Mouse (Mus musculus): ENCODE measurements around the gene Btbd2. TPM values are rescaled to one million over a fixed set of nuclear protein-coding genes. Genes with fewer than 3 reads are reported as not detected.

The Btbd2 gene
- total and polyA plus RNA-seq, 3 experiments = 43.1 to 81.8 TPM; not detected in 1

- TF ChIP-seq USF1 (IDR thresholded peaks at IDR 0.05; ENCODE audit: low read depth, low read length) (no peak), CHD1 (IDR thresholded peaks at IDR 0.05; ENCODE audit: low read depth, low read length) (no peak), CTCF (IDR thresholded peaks at IDR 0.05 in 2 of 3, conservative IDR thresholded peaks at IDR 0.05 in 1 of 3; ENCODE audit: control insufficient read depth in 1 of 3, insufficient read depth in 1 of 3, low read depth in 2 of 3, low read length in 3 of 3, poor library complexity in 1 of 3, severe bottlenecking in 1 of 3) (no peak), TAL1 (IDR thresholded peaks at IDR 0.05; ENCODE audit: low read length) (no peak), EP300 (IDR thresholded peaks at IDR 0.05; ENCODE audit: low read depth in 1 of 2, low read length in 2 of 2) (no peak; a peak in 1 of 4 replicates), POLR2A (IDR thresholded peaks at IDR 0.05; ENCODE audit: control insufficient read depth in 1 of 2, insufficient read depth in 1 of 2, low read depth in 1 of 2, low read length in 2 of 2, poor library complexity in 1 of 2) (no peak), NELFE (IDR thresholded peaks at IDR 0.05; ENCODE audit: low read depth, low read length) (no peak; the same call in 1 of the 2 replicates), TBP (IDR thresholded peaks at IDR 0.05; ENCODE audit: low read depth, low read length) (0 out of 2 replicates have a peak, but pooled peaks have one; percentile 9), MAX (IDR thresholded peaks at IDR 0.05; ENCODE audit: low read length) (0 out of 2 replicates have a peak, but pooled peaks have one; percentile 25), POLR2AphosphoS2 (IDR thresholded peaks at IDR 0.05; ENCODE audit: low read length) (no peak), POLR2AphosphoS5 (IDR thresholded peaks at IDR 0.05; ENCODE audit: borderline replicate concordance, low read depth, low read length) (no peak), E2F4 (IDR thresholded peaks at IDR 0.05; ENCODE audit: borderline replicate concordance, low read depth, low read length) (no peak), GATA1 (IDR thresholded peaks at IDR 0.05; ENCODE audit: low read depth, low read length) (no peak), JUND (IDR thresholded peaks at IDR 0.05; ENCODE audit: low read depth, low read length) (no peak), GABPA (IDR thresholded peaks at IDR 0.05; ENCODE audit: low read depth, low read length) (no peak), MXI1 (IDR thresholded peaks at IDR 0.05; ENCODE audit: low read depth, low read length) (peak; percentile 22; the same call in 1 of the 2 replicates), RAD21 (IDR thresholded peaks at IDR 0.05; ENCODE audit: low read depth, low read length) (no peak)
Measured at GRCm38 (mm10) chr10:80678601-80679377, 21.9 kb upstream of the Btbd2 start (continued).

DNA sequence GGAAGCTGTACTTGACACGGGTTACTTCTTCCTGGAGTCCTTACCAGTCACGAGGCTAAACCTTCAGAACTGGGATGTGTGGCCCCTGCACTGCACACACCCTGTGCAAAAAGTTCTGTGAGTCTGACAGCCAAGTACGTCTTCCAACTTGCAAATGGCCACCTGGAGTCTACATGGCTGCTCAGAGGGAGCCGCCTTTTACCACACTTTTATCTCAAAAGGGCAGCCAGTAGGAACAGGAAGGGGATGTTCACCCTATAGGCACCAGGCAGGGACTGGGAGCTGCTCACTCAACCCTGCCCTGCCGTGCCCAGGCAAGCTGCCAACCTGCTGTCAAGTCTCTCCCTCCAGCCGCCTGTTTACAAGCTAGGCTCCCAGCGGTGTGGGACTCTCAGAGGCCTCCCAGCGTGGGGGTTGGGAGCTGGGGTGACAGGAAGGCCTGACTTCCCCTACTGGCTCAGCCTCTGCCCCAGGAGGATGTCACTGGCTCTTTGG, 21.1 kb upstream of the Btbd2 start, which contains the start of gene Mknk2:
TSS of gene Mknk2 (minus strand) at position 171 of the 495 bp plus-strand sequence.
- DNase-seq (ENCODE audit: low read depth, low spot score) = peak; percentile 99
- H3K36me3 ChIP-seq (ENCODE audit: control insufficient read depth in 1 of 2, insufficient read depth in 2 of 2, low read length in 2 of 2) = peaks cover 0 to 23% of the 10 kb centered on the region in 2 experiments; a peak in 2 of 4 replicates
- H3K27me3 ChIP-seq (ENCODE audit: control insufficient read depth in 1 of 2, insufficient read depth in 2 of 2, low read length in 2 of 2) = no peaks in the 10 kb centered on the region
- H3K9me3 ChIP-seq (replicated peaks; ENCODE audit: insufficient read depth, low read length) = no peaks in the 10 kb centered on the region
- H3K4me3 ChIP-seq (ENCODE audit: control insufficient read depth in 1 of 2, insufficient read depth in 1 of 2, low read depth in 2 of 2, low read length in 2 of 2) = peak within 1 kb of the TSS; percentile 67 to 76
- peak within 1 kb of the TSS; percentile 96 for H3K27ac ChIP-seq (ENCODE audit: control insufficient read depth, low read depth, low read length)
- H3K4me1 ChIP-seq (ENCODE audit: control insufficient read depth in 1 of 2, insufficient read depth in 2 of 2, low read length in 2 of 2) = peaks cover 9 to 31% of the 10 kb centered on the region in 2 experiments
- peak within 1 kb of the TSS; percentile 81 for H3K9ac ChIP-seq (ENCODE audit: control insufficient read depth, low read depth, low read length, poor library complexity, severe bottlenecking)
- peaks cover 39% of the 10 kb centered on the region for H3K79me2 ChIP-seq (ENCODE audit: control insufficient read depth, insufficient read depth, low read length, poor library complexity)
- 0 out of 2 replicates have a peak, but pooled peaks have one; percentile 18 for TF ChIP-seq MEF2A (IDR thresholded peaks at IDR 0.05; ENCODE audit: extremely low read depth, insufficient replicate concordance, low read depth, low read length, poor library complexity, severe bottlenecking)
- TF ChIP-seq ETS1 (IDR thresholded peaks at IDR 0.05; ENCODE audit: low read depth, low read length) = peak; percentile 98
- peak; percentile 48 for TF ChIP-seq BHLHE40 (IDR thresholded peaks at IDR 0.05; ENCODE audit: borderline replicate concordance, low read depth, low read length)
- TF ChIP-seq GATA1 (IDR thresholded peaks at IDR 0.05; ENCODE audit: low read depth, low read length) = peak; percentile 86
- peak; percentile 82 for TF ChIP-seq NELFE (IDR thresholded peaks at IDR 0.05; ENCODE audit: low read depth, low read length)
- TF ChIP-seq MYC (IDR thresholded peaks at IDR 0.05; ENCODE audit: low read depth, low read length) = peak; percentile 84
- peak; percentile 75 for TF ChIP-seq HCFC1 (IDR thresholded peaks at IDR 0.05; ENCODE audit: low read depth, low read length)
- no peak for TF ChIP-seq USF2 (IDR thresholded peaks at IDR 0.05; ENCODE audit: borderline replicate concordance in 1 of 2, insufficient read depth in 1 of 2, low read depth in 1 of 2, low read length in 2 of 2)
- peak; percentile 91 for TF ChIP-seq POLR2AphosphoS5 (IDR thresholded peaks at IDR 0.05; ENCODE audit: borderline replicate concordance, low read depth, low read length)
- TF ChIP-seq ZKSCAN1 (IDR thresholded peaks at IDR 0.05; ENCODE audit: low read depth, low read length) = no peak; the same call in 1 of the 2 replicates
- TF ChIP-seq TCF12 (IDR thresholded peaks at IDR 0.05; ENCODE audit: low read depth, low read length) = peak; percentile 96
- TF ChIP-seq JUND (IDR thresholded peaks at IDR 0.05; ENCODE audit: low read depth, low read length) = no peak
- peak; percentile 90 for TF ChIP-seq TBP (IDR thresholded peaks at IDR 0.05; ENCODE audit: low read depth, low read length)
- TF ChIP-seq MAX (IDR thresholded peaks at IDR 0.05; ENCODE audit: low read length) = peak; percentile 85
- peak; percentile 49; the same call in 1 of the 2 replicates for TF ChIP-seq NRF1 (IDR thresholded peaks at IDR 0.05; ENCODE audit: insufficient read depth, low read depth, low read length, poor library complexity, severe bottlenecking)
- TF ChIP-seq ZMIZ1 (IDR thresholded peaks at IDR 0.05; ENCODE audit: low read depth, low read length) = peak; percentile 98
- peak; percentile 72; the same call in 1 of the 2 replicates for TF ChIP-seq UBTF (IDR thresholded peaks at IDR 0.05; ENCODE audit: borderline replicate concordance, insufficient read depth, low read depth, low read length)
- peak; percentile 40; the same call in 1 of the 2 replicates for TF ChIP-seq GABPA (IDR thresholded peaks at IDR 0.05; ENCODE audit: low read depth, low read length)
- no peak; the same call in 1 of the 2 replicates for TF ChIP-seq CHD1 (IDR thresholded peaks at IDR 0.05; ENCODE audit: low read depth, low read length)
- TF ChIP-seq ELF1 (IDR thresholded peaks at IDR 0.05; ENCODE audit: low read depth, low read length) = no peak; the same call in none of the 2 replicates
- TF ChIP-seq MAZ (IDR thresholded peaks at IDR 0.05; ENCODE audit: low read depth, low read length) = peak; percentile 91
